Mouse (Mus musculus): ENCODE results near the gene Defb39. TPM values are rescaled to one million over a fixed set of nuclear protein-coding genes. Genes with fewer than 3 reads are reported as not detected.

Defb39 gene
- polyA plus RNA-seq (2014; fragmentation: Nextera tagmentation; extraction: Ambion mirVana), result not detected in 2 replicates

DNA sequence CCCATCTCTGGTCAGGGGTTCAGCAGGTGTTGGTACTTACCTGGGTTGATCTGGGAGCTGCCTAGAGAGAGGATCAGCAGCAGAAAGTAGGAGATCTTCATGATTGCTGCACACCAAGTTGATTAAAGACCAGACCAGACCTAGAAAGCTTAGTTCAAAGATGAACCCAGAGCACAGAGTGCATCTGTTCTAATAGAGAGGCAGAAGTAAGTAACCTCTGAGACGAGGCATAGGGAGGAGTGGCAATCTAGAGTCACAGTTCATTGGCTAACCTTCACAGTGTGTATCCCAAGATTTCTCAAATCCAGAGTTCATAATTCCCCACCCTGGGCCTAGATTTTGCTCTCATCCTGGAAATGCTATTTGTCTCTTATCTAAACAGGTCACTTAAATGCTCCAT, at the start of gene Defb39:
TSS of gene Defb39 (minus strand) at position 101 of the 400 bp plus-strand sequence.
- no peak for TF ChIP-seq CTCF (IDR thresholded peaks at IDR 0.05; ENCODE audit: low read depth)
- no peak for ATAC-seq (ENCODE audit: insufficient read depth)
- 73% methylated on average over 1 of the region's 1 CpGs for WGBS
- Histone ChIP-seq H3K9me3 (ENCODE audit: low read depth, low read length) (no peaks in the 10 kb centered on the region; the same call in 1 of the 2 replicates), H3K9ac (no peak within 1 kb of the TSS), H3K27ac (ENCODE audit: low read depth) (no peak within 1 kb of the TSS), H3K27me3 (ENCODE audit: insufficient read depth, low read length) (no peaks in the 10 kb centered on the region), H3K36me3 (ENCODE audit: insufficient read depth) (no peaks in the 10 kb centered on the region), H3K4me1 (ENCODE audit: insufficient read depth) (no peaks in the 10 kb centered on the region), H3K4me3 (ENCODE audit: low read depth, low read length) (no peak within 1 kb of the TSS), H3K4me2 (no peak within 1 kb of the TSS)
- DNase-seq, result no peak

GRCm38 (mm10) chr8:19066013-19066412, 1.4 kb upstream of the Defb39 start:
- ATAC-seq (ENCODE audit: insufficient read depth), result no peak
- WGBS, result 64% methylated on average over 2 of the region's 2 CpGs
- no peak for DNase-seq
- no peaks in the 10 kb centered on the region for H3K4me1 ChIP-seq (ENCODE audit: insufficient read depth)
- no peaks in the 10 kb centered on the region; the same call in 1 of the 2 replicates for H3K9me3 ChIP-seq (ENCODE audit: low read depth, low read length)
- H3K27me3 ChIP-seq (ENCODE audit: insufficient read depth, low read length), result no peaks in the 10 kb centered on the region
- no peak for TF ChIP-seq CTCF (IDR thresholded peaks at IDR 0.05; ENCODE audit: low read depth)
- no peaks in the 10 kb centered on the region for H3K36me3 ChIP-seq (ENCODE audit: insufficient read depth)
- H3K4me2 ChIP-seq, result no peak overlapping the region
- no peak overlapping the region for H3K9ac ChIP-seq
- H3K4me3 ChIP-seq (ENCODE audit: low read depth, low read length), result no peak overlapping the region
- H3K27ac ChIP-seq (ENCODE audit: low read depth), result no peak overlapping the region

DNA sequence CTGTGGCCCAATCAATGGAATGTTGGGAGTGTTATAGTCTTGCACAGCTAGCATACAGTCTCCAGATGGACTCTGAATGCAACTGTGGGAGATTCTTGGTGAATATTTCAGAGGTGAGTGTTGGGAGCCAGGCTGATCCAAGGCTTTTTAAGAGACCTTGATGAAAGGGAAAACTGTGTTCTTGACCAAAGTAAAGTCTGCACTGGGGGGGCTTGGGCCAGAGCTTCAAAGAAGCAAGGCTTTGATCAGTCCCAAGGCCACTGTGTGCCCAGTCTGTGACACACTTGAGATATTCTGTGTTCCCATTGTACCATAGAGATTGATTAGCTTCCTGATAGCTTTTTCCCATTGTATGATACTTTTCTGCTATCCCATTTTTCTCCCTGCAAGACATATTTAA, 1.7 kb downstream of the Defb39 start:
- Histone ChIP-seq H3K27me3 (ENCODE audit: insufficient read depth, low read length) (no peaks in the 10 kb centered on the region), H3K4me1 (ENCODE audit: insufficient read depth) (no peaks in the 10 kb centered on the region), H3K36me3 (ENCODE audit: insufficient read depth) (no peaks in the 10 kb centered on the region), H3K27ac (ENCODE audit: low read depth) (no peak overlapping the region), H3K9ac (no peak overlapping the region), H3K9me3 (ENCODE audit: low read depth, low read length) (no peaks in the 10 kb centered on the region; the same call in 1 of the 2 replicates), H3K4me3 (ENCODE audit: low read depth, low read length) (no peak overlapping the region), H3K4me2 (no peak overlapping the region)
- TF ChIP-seq CTCF (IDR thresholded peaks at IDR 0.05; ENCODE audit: low read depth), result no peak
- DNase-seq (no peak), ATAC-seq (ENCODE audit: insufficient read depth) (no peak)

DNA sequence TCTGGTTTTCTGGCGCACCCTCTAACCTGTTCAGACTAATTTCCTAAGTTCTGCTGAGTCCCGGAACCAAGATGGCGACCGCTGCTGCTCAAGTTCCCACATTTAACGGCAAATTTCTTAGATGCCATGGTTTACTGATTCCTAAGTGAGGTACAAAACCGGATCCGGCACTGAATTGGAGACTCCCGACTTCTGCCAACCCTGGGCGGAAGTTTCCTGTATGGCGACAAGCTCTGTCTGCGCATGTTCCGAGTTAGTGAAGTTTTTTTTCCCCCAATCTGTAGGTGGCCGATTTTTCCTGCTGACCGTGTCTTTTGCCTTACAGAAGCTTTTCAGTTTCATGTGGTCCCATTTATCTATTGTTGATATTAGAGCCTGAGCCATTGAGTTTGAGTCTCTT, 19.4 kb downstream of the Defb39 start:
- no peak for TF ChIP-seq CTCF (IDR thresholded peaks at IDR 0.05; ENCODE audit: low read depth)
- Histone ChIP-seq H3K27ac (ENCODE audit: low read depth) (no peak overlapping the region), H3K27me3 (ENCODE audit: insufficient read depth, low read length) (no peaks in the 10 kb centered on the region), H3K4me1 (ENCODE audit: insufficient read depth) (no peaks in the 10 kb centered on the region), H3K4me3 (ENCODE audit: low read depth, low read length) (no peak overlapping the region), H3K9ac (no peak overlapping the region), H3K4me2 (no peak overlapping the region), H3K36me3 (ENCODE audit: insufficient read depth) (no peaks in the 10 kb centered on the region), H3K9me3 (ENCODE audit: low read depth, low read length) (no peaks in the 10 kb centered on the region)
- WGBS, result 90% methylated on average over 14 of the region's 14 CpGs
- ATAC-seq (ENCODE audit: insufficient read depth), result no peak
- DNase-seq, result no peak

GRCm38 (mm10) chr8:19026466-19026865, 38.1 kb downstream of the Defb39 start, which contains the start of gene Defb38:
TSS of gene Defb38 (minus strand) at chr8:19026566.
- no peak for TF ChIP-seq CTCF (IDR thresholded peaks at IDR 0.05; ENCODE audit: low read depth)
- Histone ChIP-seq H3K9me3 (ENCODE audit: low read depth, low read length) (no peaks in the 10 kb centered on the region), H3K4me1 (ENCODE audit: insufficient read depth) (no peaks in the 10 kb centered on the region), H3K9ac (no peak within 1 kb of the TSS), H3K27ac (ENCODE audit: low read depth) (no peak within 1 kb of the TSS), H3K27me3 (ENCODE audit: insufficient read depth, low read length) (no peaks in the 10 kb centered on the region), H3K36me3 (ENCODE audit: insufficient read depth) (no peaks in the 10 kb centered on the region), H3K4me3 (ENCODE audit: low read depth, low read length) (no peak within 1 kb of the TSS), H3K4me2 (no peak within 1 kb of the TSS)
- no peak for DNase-seq
- 81% methylated on average over 1 of the region's 1 CpGs for WGBS
- ATAC-seq (ENCODE audit: insufficient read depth), result no peak

Other genes with a start within 250 kb of the Defb39 start
- not detected in 2 replicates for gene Defb40, start 86.6 kb downstream of the Defb39 start, polyA plus RNA-seq (2014; fragmentation: Nextera tagmentation; extraction: Ambion mirVana)
- gene Defb37, start 73.8 kb downstream of the Defb39 start, polyA plus RNA-seq (2014; fragmentation: Nextera tagmentation; extraction: Ambion mirVana), result not detected in 2 replicates
- not detected in 2 replicates for gene Defb38, start 38.2 kb downstream of the Defb39 start, polyA plus RNA-seq (2014; fragmentation: Nextera tagmentation; extraction: Ambion mirVana)
- not detected in 2 replicates for gene Defb12, start 50.0 kb upstream of the Defb39 start, polyA plus RNA-seq (2014; fragmentation: Nextera tagmentation; extraction: Ambion mirVana)
- not detected in 2 replicates for gene Defb34, start 58.9 kb upstream of the Defb39 start, polyA plus RNA-seq (2014; fragmentation: Nextera tagmentation; extraction: Ambion mirVana)
- not detected in 2 replicates for gene Gm45826, start 76.0 kb upstream of the Defb39 start, polyA plus RNA-seq (2014; fragmentation: Nextera tagmentation; extraction: Ambion mirVana)
- gene Defb14, start 129.5 kb upstream of the Defb39 start, polyA plus RNA-seq (2014; fragmentation: Nextera tagmentation; extraction: Ambion mirVana), result not detected in 2 replicates
- gene Defb4, start 133.9 kb upstream of the Defb39 start, polyA plus RNA-seq (2014; fragmentation: Nextera tagmentation; extraction: Ambion mirVana), result not detected in 2 replicates
- gene Defb6, start 160.7 kb upstream of the Defb39 start, polyA plus RNA-seq (2014; fragmentation: Nextera tagmentation; extraction: Ambion mirVana), result not detected in 2 replicates
- not detected in 2 replicates for gene Defb46, start 175.1 kb upstream of the Defb39 start, polyA plus RNA-seq (2014; fragmentation: Nextera tagmentation; extraction: Ambion mirVana)
- not detected in 2 replicates for gene Defb5, start 182.8 kb upstream of the Defb39 start, polyA plus RNA-seq (2014; fragmentation: Nextera tagmentation; extraction: Ambion mirVana)
- gene Defb3, start 228.6 kb upstream of the Defb39 start, polyA plus RNA-seq (2014; fragmentation: Nextera tagmentation; extraction: Ambion mirVana), result not detected in 2 replicates

All from lung, embryonic 14.5 days (tissue).